Mouse (Mus musculus): Measurements from ENCODE around the gene Taf3. TPM values are rescaled to one million over a fixed set of nuclear protein-coding genes. Genes with fewer than 3 reads are reported as not detected.

The Taf3 gene
- total and polyA plus RNA-seq, 3 experiments = 8.3 to 20.9 TPM; not detected in 1

DNA sequence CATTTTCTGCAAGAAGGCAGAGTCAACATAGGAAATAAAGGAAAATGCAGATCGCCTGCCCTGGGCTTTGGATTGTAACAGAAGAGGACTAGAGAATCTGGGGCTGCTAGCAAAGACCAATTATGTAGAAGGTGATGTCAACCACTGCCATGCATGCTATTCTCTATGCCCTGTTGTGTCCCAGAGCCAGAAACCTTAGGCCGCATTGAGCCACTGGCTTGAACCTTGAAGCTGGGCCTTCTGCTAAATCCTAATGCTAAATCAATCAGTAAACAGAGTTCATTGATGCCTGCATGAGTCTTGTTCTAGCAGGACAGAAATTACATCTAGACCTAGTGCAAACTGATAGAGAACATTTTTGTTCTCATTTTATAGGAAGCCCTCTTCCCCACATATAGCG is 162.4 kb downstream of the Taf3 start:
- no peaks in the 10 kb centered on the region; a peak in 1 of 4 replicates for H3K36me3 ChIP-seq (ENCODE audit: control insufficient read depth in 1 of 2, insufficient read depth in 2 of 2, low read length in 2 of 2)
- DNase-seq (ENCODE audit: low read depth, low spot score) = no peak
- no peaks in the 10 kb centered on the region for H3K27me3 ChIP-seq (ENCODE audit: control insufficient read depth in 1 of 2, insufficient read depth in 2 of 2, low read length in 2 of 2)
- TF ChIP-seq MAZ (IDR thresholded peaks at IDR 0.05; ENCODE audit: low read depth, low read length) = no peak
- no peak for TF ChIP-seq POLR2A (IDR thresholded peaks at IDR 0.05; ENCODE audit: control insufficient read depth in 1 of 2, insufficient read depth in 1 of 2, low read depth in 1 of 2, low read length in 2 of 2, poor library complexity in 1 of 2)
- TF ChIP-seq MAFK (IDR thresholded peaks at IDR 0.05; ENCODE audit: borderline replicate concordance, low read depth, low read length) = no peak
- no peak for TF ChIP-seq RAD21 (IDR thresholded peaks at IDR 0.05; ENCODE audit: low read depth, low read length)
- no peak for TF ChIP-seq POLR2AphosphoS2 (IDR thresholded peaks at IDR 0.05; ENCODE audit: low read length)
- no peak for TF ChIP-seq NRF1 (IDR thresholded peaks at IDR 0.05; ENCODE audit: insufficient read depth, low read depth, low read length, poor library complexity, severe bottlenecking)
- no peak for TF ChIP-seq TAL1 (IDR thresholded peaks at IDR 0.05; ENCODE audit: low read length)
- TF ChIP-seq ELF1 (IDR thresholded peaks at IDR 0.05; ENCODE audit: low read depth, low read length) = no peak
- H3K4me1 ChIP-seq (ENCODE audit: control insufficient read depth in 1 of 2, insufficient read depth in 2 of 2, low read length in 2 of 2) = peaks cover 0 to 3% of the 10 kb centered on the region in 2 experiments; a peak in 1 of 4 replicates
- H3K27ac ChIP-seq (ENCODE audit: control insufficient read depth, low read depth, low read length) = no peak overlapping the region
- H3K4me3 ChIP-seq (ENCODE audit: control insufficient read depth in 1 of 2, insufficient read depth in 1 of 2, low read depth in 2 of 2, low read length in 2 of 2) = no peak overlapping the region
- H3K79me2 ChIP-seq (ENCODE audit: control insufficient read depth, insufficient read depth, low read length, poor library complexity) = no peaks in the 10 kb centered on the region
- H3K9me3 ChIP-seq (replicated peaks; ENCODE audit: insufficient read depth, low read length) = no peaks in the 10 kb centered on the region
- no peak overlapping the region for H3K9ac ChIP-seq (ENCODE audit: control insufficient read depth, low read depth, low read length, poor library complexity, severe bottlenecking)

DNA sequence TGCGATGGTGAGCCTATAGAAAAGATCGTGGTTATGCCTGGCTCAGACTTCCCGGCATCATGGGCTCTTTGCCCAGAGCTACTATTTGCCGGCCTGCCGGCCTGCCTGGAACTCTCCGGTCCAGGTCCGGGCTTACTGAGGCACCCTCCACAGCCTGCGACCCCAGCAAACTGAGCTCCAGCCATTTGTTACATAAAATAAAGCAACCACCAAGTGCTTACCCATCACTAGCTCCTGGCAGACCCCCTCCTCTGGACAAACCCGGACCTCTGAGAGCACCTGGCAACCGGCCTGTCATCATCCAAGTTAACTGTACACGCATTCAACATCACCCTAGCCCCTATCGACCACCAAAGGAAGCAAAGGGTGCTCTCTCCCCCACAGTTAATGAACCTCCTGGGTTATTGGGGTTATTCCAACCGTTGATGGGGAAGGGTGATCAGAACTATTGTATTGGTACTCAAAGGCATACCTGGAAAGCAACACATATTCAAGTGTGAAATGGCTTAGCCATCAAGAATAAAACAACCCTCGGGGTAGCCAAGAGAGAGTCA is 163.1 kb downstream of the Taf3 start:
- Histone ChIP-seq H3K4me1 (ENCODE audit: control insufficient read depth in 1 of 2, insufficient read depth in 2 of 2, low read length in 2 of 2) (no peaks in the 10 kb centered on the region; a peak in 1 of 4 replicates), H3K9me3 (replicated peaks; ENCODE audit: insufficient read depth, low read length) (no peaks in the 10 kb centered on the region), H3K9ac (ENCODE audit: control insufficient read depth, low read depth, low read length, poor library complexity, severe bottlenecking) (no peak overlapping the region), H3K4me3 (ENCODE audit: control insufficient read depth in 1 of 2, insufficient read depth in 1 of 2, low read depth in 2 of 2, low read length in 2 of 2) (no peak overlapping the region), H3K36me3 (ENCODE audit: control insufficient read depth in 1 of 2, insufficient read depth in 2 of 2, low read length in 2 of 2) (no peaks in the 10 kb centered on the region; a peak in 1 of 4 replicates), H3K27me3 (ENCODE audit: control insufficient read depth in 1 of 2, insufficient read depth in 2 of 2, low read length in 2 of 2) (no peaks in the 10 kb centered on the region), H3K79me2 (ENCODE audit: control insufficient read depth, insufficient read depth, low read length, poor library complexity) (no peaks in the 10 kb centered on the region), H3K27ac (ENCODE audit: control insufficient read depth, low read depth, low read length) (no peak overlapping the region)
- TF ChIP-seq MYB (IDR thresholded peaks at IDR 0.05; ENCODE audit: low read depth, low read length) = no peak
- no peak for TF ChIP-seq RCOR1 (IDR thresholded peaks at IDR 0.05; ENCODE audit: low read depth, low read length)
- no peak for TF ChIP-seq MEF2A (IDR thresholded peaks at IDR 0.05; ENCODE audit: extremely low read depth, insufficient replicate concordance, low read depth, low read length, poor library complexity, severe bottlenecking)
- no peak for TF ChIP-seq NRF1 (IDR thresholded peaks at IDR 0.05; ENCODE audit: insufficient read depth, low read depth, low read length, poor library complexity, severe bottlenecking)
- TF ChIP-seq E2F4 (IDR thresholded peaks at IDR 0.05; ENCODE audit: borderline replicate concordance, low read depth, low read length) = no peak
- TF ChIP-seq RAD21 (IDR thresholded peaks at IDR 0.05; ENCODE audit: low read depth, low read length) = no peak
- TF ChIP-seq MYC (IDR thresholded peaks at IDR 0.05; ENCODE audit: low read depth, low read length) = no peak
- no peak for TF ChIP-seq MAFK (IDR thresholded peaks at IDR 0.05; ENCODE audit: borderline replicate concordance, low read depth, low read length)
- TF ChIP-seq EP300 (IDR thresholded peaks at IDR 0.05; ENCODE audit: low read depth in 1 of 2, low read length in 2 of 2) = no peak
- TF ChIP-seq MAZ (IDR thresholded peaks at IDR 0.05; ENCODE audit: low read depth, low read length) = no peak
- TF ChIP-seq USF1 (IDR thresholded peaks at IDR 0.05; ENCODE audit: low read depth, low read length) = no peak
- no peak for TF ChIP-seq USF2 (IDR thresholded peaks at IDR 0.05; ENCODE audit: borderline replicate concordance in 1 of 2, insufficient read depth in 1 of 2, low read depth in 1 of 2, low read length in 2 of 2)
- TF ChIP-seq GABPA (IDR thresholded peaks at IDR 0.05; ENCODE audit: low read depth, low read length) = no peak
- DNase-seq (ENCODE audit: low read depth, low spot score) = no peak

Measured in MEL (cell line).